Mouse (Mus musculus) frontal cortex, adult (tissue): ENCODE measurements around the gene Klhl42.

ENCODE experiments used
- ATAC-seq: cut with Nextera tagmentation; 2 replicates; pipeline ENCODE4 v1.9.2; 2017; ENCODE audit warnings: mild to moderate bottlenecking, moderate library complexity, mixed read lengths; ENCODE audit not compliant: low TSS enrichment

Klhl42 gene

DNA sequence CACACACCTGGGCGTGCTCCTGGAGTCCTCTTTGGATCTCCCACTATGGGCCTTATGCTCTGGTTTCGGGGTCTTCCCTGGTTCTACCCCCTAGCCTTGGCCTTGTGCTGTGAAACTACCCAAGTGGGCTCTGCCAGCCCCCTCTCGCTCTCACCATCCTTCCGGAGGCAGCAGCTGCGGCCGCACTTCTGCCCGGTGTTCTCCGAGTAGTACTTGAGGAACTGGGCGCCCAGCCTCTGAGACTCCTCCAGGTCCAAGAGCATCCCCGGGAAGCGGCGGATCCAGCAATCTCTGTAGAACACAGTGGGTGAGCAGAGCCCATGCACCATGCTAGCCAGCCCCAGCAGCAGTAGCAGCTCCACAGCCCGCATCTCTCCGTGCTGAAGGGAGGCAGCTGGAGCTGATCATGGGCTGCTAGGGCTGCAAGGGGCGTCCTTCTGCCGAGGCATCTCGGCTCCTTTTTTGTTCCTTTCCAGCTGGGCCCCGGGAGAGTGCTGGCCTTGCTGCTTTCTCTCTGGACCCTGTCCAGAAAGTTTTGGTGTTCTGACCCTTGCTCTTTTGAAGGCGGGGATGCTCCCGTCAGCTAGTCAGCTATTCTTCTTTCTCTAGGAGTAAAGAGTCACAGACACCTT lies 4.5 kb upstream of the Klhl42 start, which contains the start of gene Mansc4:
Gene Mansc4, minus strand, starts transcription at position 439 of the 632 bp plus-strand sequence.
- peak; percentile 41 for ATAC-seq

DNA sequence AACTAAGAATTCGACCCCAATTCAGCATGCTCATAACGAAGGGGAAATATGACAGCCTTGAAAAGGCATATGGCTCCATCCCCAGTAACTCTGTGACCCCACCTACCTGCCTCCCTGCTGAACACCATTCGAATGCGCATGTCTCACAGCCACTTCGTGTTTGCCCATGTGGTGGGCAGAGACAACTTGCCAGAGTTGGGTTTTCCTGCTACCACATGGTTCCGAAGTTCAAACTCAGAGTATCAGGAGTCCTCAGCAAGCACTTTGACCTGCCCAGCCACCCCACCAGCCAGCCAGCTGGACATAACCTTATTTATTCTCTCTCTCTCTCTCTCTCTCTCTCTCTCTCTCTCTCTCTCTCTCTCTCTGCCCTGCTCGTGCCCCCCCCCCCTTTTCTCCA lies 3.4 kb upstream of the Klhl42 start:
- no peak for ATAC-seq

DNA sequence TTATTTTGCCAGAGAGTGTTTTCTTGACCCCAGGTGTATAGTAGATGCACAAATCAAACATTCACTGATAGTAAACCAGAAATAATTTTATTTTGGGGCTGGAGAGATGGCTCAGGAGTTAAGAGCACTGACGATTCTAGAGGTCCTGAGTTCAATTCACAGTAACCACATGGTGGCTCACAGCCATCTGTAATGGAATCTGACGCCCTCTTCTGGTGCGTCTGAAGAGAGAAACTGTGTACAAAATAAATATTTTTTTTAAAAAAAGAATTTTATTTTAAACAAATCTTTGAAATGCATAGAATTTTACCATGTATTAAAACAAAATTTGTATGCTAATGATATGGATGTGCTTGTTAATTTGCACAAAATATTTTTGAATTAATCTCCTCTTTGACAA lies 2.7 kb upstream of the Klhl42 start:
- no peak for ATAC-seq

DNA sequence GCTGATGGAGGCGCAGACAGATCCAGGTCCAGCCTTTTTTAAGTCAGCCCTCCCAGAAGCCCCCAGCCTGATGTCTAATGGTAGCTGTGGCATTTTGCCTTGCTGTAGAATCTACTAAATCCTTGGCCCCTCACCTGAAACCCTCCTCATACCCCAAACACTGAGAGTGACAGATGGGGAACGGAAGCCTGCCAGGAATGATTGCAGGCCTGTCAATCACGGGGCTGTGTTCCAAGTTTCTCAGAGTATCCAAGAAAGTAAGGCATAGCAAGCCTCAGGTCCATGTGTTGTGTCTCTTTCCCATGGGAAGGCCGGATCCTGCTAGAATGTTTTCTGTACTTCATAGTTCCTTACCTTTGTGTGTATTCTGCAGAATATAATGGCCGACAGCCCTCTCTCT lies 988 bp upstream of the Klhl42 start:
- ATAC-seq = no peak

DNA sequence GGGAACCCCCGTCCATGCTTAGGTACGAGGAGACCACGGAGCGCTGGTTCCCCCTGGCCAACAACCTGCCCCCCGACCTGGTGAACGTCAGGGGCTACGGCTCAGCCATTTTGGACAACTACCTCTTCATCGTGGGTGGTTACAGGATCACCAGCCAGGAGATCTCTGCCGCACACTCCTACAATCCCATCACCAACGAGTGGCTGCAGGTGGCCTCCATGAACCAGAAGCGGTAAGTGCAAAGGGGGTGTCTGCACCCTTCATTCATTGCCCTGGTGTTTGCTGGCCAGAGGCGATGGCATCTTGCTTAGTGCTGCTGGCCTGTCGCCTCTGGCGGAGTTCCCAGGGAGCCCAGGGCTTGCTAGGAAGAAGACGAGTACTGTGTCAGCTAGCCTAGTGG lies 957 bp downstream of the Klhl42 start:
- ATAC-seq = peak; percentile 54

DNA sequence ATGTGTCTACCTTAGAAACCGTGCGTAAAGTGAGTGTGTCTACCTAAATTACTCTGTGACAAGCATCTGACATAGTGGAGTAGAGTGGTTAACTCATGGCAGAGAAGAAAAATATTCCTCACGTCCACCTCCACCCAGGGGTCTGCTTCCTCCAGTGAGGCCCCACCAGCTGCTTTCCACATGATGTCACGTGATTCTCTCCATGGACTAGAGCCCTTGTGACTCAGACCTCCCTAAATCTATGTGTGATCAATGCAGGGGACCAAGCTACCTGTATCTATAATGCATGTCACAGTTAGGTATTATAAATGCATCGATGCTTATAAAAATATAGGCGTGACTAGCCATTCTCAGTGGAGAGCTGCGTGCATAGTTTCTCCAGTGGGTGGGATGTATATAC lies 3.6 kb downstream of the Klhl42 start:
- ATAC-seq = no peak

DNA sequence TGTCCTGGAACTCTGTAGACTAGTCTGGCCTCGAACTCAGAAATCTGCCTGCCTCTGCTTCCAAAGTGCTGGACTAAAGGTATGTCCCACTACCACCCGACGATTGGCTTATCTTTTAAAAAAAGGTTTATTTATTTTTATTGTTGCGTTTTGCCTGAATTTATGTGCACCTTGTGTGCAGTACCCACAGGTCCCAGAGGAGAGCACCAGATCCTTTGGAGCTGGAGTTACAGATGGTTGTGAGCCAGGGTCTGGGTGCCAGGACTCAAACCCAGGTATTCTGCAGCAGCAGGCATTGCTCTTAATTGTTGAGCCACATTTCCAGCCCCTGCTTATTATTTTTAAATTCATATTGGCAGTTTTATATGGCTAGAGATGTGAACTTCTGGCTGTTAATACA lies 4.9 kb downstream of the Klhl42 start:
- no peak for ATAC-seq

DNA sequence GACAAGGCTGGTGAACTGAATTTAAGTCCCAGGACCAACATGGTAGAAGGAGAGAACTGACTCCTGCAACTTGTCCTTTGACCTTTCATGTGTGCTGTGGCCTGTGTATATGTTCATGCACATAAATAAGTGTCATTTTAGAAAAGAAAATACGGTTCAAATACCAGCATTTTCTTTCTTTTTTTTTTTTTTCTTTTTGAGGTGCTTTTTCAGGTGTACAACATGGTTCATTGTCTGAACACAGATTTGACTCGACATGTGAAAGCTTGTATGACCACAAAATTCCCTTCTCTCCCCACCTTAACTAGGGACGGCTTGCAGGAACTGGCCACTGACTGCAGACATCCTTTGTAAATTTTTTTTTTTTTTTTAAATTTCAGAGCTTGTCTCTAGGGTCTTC lies 5.8 kb downstream of the Klhl42 start:
- ATAC-seq = no peak

DNA sequence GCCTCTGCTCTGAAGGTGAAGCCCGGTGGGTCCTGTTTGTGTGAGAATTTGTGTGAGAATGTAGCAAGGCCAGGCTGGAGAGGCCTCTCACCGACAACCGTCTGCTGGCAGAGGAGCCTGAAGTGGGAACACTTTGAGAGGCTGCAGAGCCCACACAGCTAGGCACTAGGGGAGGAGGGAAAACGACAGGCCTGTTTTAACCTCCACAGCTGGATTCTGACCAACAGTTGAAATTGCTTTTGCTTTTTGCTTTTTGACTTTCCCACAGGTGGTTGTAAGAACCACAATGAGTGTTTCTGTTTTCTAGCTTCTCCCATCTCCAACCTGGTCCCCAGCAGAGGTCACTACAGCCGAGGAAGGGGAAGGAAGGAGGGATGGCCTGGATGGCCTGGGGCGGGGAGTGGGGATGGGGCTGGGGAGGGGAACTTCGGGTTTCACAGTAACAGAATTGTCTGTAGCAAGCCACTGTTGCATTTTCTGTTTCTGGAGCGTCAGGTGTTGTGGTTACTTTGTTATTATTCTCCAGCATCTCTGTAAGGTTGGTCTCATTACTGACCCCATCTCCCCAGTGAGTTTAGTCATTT lies 6.3 kb downstream of the Klhl42 start:
- ATAC-seq = no peak

DNA sequence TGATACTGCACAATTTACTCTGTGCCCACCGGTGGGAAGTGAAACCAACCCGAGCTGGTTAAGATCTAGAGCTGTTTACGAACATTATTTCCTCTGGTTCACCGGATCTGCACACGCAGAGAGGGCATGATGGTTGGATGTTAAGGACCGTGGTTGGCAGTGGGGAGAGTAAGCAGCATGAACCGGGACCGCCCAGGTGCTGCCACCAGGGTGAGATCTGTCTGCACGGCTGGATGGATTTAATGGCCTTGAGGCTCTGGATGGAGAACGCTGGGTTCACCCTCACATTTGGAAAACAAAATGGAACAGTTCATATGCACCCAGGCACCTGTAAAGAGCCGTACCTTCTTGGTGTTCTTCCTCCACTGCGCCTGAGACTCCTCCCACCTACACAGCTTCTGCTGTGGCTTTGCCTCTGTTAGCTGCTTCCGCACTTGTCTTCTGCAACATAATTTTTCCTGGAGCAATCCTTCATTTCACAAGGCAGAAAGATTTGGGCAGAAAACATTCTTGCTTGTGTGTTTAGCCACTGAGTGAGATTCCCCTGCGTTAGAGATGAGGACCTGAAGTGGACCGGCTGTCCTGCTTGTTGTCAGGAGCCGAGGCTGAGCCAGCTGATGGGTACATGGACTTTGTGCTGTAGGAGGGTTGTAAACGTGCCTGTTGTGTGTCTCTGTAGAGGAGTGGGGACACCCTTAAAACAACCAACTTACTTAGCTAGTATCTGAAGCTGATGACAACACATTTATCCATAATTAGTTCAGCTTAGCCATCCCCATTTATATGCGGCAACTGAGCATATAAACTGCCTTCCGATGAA lies 8.5 kb downstream of the Klhl42 start:
- ATAC-seq = peak; percentile 82

DNA sequence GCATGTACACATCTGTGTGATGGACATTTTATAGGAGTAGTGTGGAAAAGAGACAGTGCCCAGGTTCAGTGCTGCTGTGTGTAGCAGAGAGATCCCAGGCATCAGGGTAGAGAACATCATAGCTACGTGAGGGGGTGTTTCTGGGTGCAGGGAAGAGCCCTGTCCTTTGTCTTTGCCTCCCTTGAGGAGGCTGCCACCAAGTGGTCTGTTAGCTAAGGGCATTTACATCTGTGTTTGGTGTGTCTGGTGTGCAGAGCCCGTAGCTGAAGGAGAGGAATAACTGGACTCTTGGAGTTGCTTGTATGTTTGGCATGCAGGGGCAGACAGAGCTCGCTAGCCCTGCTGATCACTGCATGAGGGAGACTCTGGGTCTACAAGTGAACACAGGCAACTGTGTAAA lies 11.1 kb downstream of the Klhl42 start:
- ATAC-seq = no peak

DNA sequence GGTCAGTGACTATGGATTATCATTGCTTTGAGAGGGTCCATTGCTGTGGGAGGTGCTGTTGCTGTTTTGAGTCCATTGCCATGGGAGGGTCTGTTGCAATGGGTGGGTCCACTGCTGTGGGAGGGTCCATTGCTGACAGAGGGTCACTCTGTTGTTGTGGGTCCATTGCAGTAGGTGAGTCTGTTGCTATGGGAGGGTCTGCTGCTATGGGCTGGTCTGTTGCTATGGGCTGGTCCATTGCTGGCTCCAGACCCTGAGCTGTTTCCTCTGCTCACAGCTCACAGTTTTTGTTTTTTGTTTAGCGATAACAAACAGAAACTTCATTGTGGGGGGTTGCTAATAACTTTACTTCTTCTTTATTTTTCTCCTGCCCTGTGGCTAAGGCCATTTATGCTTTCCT lies 14.3 kb downstream of the Klhl42 start:
- no peak for ATAC-seq

DNA sequence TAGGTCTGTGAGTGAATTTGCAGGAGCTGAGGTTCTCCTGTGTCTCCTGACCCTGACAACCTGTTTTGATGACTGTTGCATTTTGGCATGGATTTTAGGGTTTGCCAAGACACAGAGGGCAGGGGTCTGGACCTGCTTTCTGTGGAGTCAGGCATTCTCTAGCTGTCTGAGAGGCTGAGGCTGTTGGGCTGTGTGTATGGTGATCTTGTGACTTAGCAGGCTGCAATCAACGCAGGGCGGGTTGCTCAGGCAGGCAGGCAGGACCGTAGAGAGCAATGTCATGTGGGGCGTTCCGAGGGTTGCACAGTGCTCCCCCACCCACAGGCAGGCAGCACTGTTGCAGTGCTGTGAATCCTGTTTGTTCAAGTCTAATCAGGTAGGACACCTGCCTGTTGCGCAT lies 15.5 kb downstream of the Klhl42 start:
- no peak for ATAC-seq

DNA sequence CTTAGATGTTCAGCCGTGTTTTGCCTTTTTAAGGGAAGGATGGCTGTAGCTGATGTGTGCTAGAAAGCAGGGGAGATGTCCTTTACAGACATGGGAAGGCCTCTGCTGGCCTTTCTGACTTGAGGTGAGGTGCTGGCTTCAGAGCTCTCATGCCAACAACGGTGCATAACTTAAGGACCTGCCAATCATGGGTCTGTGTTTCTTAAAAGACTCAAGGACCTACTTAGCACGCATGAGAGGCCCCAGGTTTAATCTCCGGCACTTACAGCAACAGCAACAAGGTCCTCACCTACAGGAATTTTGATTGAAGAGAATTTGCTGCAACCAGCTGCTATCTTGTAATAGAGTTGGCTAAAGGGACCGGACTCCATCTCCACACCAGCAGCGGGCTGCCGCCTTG lies 18.1 kb downstream of the Klhl42 start:
- ATAC-seq = no peak

DNA sequence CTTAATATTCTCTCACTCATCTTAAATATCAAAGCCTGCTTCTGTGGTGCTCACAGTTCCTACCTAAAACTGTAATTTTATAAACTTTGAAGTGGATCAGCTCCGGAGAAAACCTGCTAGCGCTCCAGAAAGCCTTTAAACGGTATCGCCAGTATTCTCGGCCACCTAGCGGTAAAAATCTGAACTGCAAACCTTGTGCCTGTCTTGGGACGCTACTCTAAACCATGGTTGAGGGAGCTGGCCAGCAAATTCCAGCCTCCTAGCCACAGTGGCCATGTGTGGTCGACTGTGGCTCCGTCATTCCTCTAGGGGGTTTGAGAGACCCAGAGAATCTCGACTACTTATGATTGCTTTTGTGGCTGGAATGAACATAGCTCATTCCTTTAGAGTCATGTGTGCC lies 25.4 kb downstream of the Klhl42 start:
- ATAC-seq = peak; percentile 91

DNA sequence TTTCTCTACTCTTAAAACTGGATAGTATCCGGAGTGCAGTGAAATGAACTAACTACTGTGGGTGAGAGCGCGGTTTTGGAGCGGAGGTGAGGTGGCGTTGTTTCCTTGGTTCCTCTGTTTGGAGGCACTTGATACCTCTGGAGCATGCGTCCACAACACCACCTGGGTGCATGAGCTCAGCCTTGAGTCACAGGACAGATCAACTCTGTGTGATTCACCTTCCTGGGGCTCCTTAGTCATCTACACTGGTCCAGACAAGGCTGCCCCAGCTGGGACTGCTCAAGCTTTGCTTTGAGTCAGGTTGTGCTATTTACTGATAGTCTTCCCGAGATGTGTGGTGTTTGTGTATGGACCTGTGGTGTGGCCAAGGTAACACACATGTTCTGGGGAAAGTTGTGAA lies 26.6 kb downstream of the Klhl42 start:
- no peak for ATAC-seq

DNA sequence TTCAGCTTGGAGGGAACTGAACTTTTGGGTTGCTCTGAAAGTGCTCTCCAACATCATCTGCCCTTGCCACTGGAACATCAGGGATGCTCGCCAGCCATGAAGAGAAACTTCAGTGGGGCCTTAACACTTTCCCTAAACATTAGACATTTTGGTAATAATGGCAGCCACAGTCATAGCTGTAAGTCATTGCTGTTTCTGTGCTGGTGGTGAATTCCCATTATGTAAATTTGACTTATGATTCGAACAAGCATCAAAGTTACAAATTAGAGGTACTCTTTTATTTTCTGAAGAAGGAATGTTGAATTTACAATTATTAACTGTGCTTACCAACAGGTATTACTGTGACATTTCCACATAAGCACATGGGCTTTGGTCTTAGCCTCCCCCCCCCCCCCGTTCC lies 27.0 kb downstream of the Klhl42 start:
- no peak for ATAC-seq

DNA sequence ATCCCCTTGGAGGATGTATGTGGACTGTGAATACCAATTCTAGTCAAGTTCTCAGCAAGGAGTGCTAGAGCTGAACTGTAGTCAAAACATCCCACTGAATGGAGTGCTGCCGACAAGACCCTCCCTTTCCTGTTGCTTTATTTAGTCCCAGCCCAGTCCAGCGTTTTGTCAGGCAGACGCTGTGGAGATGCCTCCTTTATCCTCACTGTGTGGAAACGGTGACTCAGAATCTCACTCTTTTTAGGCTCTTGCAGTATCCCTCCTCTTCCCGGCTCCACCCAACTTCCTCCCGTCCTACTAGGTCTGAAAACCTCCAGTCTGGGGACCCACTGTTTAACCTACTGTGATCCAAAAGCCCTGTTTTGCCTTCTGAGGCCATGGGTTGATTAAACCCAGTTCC lies 30.1 kb downstream of the Klhl42 start:
- peak; percentile 92 for ATAC-seq

DNA sequence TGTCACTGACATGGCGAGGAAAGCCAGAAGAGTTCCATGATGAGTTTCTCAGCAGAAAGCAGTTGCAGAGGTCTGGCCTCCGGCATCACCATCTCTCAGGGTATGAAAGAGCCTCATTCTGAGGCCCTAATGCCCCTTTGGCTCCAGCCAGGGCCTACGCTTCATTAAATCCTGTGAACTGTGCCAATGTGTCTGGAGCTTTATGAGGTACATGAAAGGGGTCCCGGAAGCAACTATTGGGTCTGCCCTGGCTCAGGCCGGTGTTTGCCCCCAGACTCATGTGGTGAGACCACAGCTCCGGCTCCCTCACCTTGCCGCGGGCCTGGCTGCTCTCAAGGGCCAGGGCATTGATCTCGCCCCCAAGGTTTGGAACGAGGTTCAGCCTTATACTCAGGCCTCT lies 36.1 kb downstream of the Klhl42 start:
- no peak for ATAC-seq

DNA sequence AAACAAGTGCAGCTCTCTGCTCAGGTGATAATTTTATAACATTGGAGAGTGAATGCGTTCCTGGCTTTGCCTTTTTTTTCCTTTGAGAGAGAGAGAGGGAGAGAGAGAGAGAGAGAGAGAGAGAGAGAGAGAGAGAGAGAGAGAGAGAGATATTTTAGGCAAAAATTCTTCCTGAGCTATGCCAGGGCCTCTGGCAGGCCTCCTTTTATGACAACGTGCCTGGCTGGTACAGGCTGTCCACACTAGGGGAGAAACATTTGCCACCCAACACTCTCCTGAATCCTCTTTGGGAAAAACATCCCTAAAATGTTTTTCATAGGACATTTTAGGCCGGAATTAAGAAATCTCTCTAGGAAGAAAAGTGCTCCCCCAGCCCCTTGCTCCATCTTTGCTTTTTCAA lies 47.1 kb downstream of the Klhl42 start:
- ATAC-seq = no peak

DNA sequence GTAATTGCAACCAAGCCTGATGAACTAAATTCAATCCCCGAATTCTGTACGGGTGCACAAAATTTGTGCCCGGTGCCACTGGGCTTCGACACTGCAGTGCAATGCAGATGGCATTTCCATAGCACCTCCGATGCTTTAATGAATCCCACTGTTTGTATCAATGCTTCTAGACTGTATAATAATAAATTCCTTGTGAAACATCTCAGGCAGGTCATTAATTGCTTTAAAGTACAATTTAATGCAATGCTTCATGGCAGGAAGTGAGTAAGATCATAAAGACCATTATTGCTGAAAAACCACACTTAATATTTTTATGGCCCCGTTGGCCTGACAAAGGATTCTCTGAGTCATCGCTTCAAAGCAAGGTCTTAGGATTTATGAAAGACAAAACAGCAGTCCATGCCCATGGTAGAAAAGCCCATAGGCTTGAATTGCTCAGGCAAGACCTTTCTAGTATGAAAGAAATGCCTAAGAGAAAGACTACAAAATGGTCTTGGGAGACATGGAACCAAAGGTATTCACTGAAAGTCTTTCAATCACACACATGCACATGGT lies 49.5 kb downstream of the Klhl42 start:
- no peak for ATAC-seq

DNA sequence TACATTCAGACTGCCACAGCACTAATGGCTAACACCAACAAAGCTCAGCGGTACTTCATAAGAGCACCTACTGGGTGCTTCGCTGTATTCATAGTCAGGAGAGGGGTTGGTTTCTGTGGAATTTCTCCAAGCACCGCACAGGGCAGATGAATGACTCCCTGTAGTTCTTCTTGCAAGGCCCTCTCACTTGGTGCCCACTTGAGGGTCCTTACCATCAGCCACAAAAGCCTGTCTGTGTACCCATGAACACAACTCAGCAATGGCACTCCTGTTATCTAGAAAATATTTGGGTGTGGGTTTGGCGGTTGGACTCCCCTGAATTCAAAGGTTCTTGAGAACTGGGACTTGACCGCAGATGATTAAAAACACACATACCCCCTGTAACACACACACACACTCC lies 53.5 kb downstream of the Klhl42 start:
- ATAC-seq = no peak

DNA sequence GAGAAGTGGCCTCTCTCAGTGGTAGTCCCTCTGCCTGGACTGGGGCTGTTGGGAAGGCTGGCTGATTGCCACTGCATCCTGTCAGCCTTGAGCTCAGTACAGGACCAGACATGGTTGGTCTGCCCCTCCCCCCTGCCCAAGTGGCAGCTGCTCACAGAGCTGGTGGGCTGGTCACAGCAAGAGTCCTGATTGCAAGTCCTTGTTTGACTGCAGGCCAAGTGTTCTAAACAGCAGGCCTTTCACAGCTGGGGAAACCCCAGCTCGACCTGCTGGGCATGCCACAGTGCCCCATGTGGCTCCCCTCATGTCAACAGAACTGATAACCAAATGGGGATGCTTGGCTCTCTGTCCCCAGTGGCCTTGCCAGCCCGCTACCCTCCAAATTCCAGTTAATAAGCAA lies 54.1 kb downstream of the Klhl42 start:
- no peak for ATAC-seq
